Mouse (Mus musculus) lung, postnatal 0 days (tissue): ENCODE results near the gene Frrs1.

ENCODE experiments used
- CTCF ChIP-seq: IDR thresholded peaks from 2 replicates; pipeline ENCODE4 v1.5.1; 2016; ENCODE audit warnings: antibody characterized with exemption, mild to moderate bottlenecking
- EP300 ChIP-seq: IDR thresholded peaks from 2 replicates; pipeline ENCODE4 v1.6.1; 2016; ENCODE audit warnings: antibody characterized with exemption, mild to moderate bottlenecking, control low read depth

DNA sequence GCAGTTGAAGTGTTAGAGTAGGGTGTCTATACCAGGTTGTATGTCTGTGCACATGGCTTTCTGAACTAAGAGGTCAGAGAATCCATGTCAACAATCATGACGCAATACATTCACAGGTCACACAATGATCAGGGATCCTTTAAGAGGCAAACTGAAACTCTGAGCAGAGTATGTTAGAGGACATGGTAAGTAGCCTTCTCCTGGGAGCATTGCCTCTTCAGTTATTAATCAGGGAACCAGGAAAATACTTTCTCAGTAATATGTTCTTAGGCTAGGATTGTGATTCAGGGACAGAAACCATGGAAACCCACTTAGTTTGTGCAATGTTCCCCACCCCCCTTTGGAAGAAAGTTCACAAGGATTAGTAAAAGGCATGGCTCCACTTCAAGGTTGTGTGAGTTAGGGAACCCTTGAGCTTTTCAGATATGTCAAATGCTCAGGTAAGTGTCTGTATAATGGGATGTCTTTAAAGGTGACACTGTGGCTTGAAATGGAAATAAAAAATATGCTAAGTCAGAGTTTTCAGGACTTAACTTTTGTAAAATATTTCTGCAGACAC lies 82.4 kb downstream of the Frrs1 start:
- no peak for TF ChIP-seq CTCF
- TF ChIP-seq EP300, result no peak
